Mouse (Mus musculus) hindbrain, embryonic 14.5 days (tissue): ENCODE results near the gene Psmd11. TPM values are rescaled to one million over a fixed set of nuclear protein-coding genes. Genes with fewer than 3 reads are reported as not detected.
"Not testable (repeated sequence)": the region's sequence is repeated elsewhere in the genome, so short reads cannot be mapped to it uniquely, and the experiment has no call there.

Experiments used
- ATAC-seq: fragments of 200-750 bp; cut with Nextera tagmentation; 2 replicates; pipeline ENCODE4 v1.8.0; 2017; ENCODE audit warnings: moderate number of reproducible peaks, mild to moderate bottlenecking, moderate TSS enrichment, moderate library complexity; ENCODE audit not compliant: low FRiP score
- DNase-seq: peaks from one replicate; pipeline ENCODE4 v3.0.0-alpha.2; 2015; ENCODE audit warnings: low spot score
- H3K27ac ChIP-seq: fragments of 300-500 bp; sonication (generic); 2 replicates; pipeline ENCODE4 v1.5.1; 2014; ENCODE audit warnings: mild to moderate bottlenecking, moderate library complexity
- H3K27me3 ChIP-seq: fragments of 300-500 bp; sonication (generic); 2 replicates; pipeline ENCODE4 v1.6.1; 2014; ENCODE audit warnings: mild to moderate bottlenecking, low read length, mixed read lengths; ENCODE audit not compliant: control insufficient read depth, insufficient read depth
- H3K36me3 ChIP-seq: fragments of 300-500 bp; sonication (generic); replicated peaks from 2 replicates; pipeline ENCODE4 v1.6.1; 2014; ENCODE audit not compliant: control insufficient read depth, insufficient read depth
- H3K4me1 ChIP-seq: fragments of 300-500 bp; sonication (generic); replicated peaks from 2 replicates; pipeline ENCODE4 v1.6.1; 2014; ENCODE audit warnings: antibody characterized with exemption, low read length, mixed read lengths; ENCODE audit not compliant: control insufficient read depth, insufficient read depth
- H3K4me2 ChIP-seq: fragments of 300-500 bp; sonication (generic); replicated peaks from 2 replicates; pipeline ENCODE4 v1.6.1; 2014; ENCODE audit warnings: mild to moderate bottlenecking, moderate library complexity
- H3K4me3 ChIP-seq: fragments of 300-500 bp; sonication (generic); replicated peaks from 2 replicates; pipeline ENCODE4 v1.5.1; 2014; ENCODE audit warnings: mild to moderate bottlenecking, low read length
- H3K9ac ChIP-seq: fragments of 300-500 bp; sonication (generic); 2 replicates; pipeline ENCODE4 v1.6.1; 2014
- H3K9me3 ChIP-seq: fragments of 300-500 bp; sonication (generic); 2 replicates; pipeline ENCODE4 v1.6.1; 2016; ENCODE audit warnings: low read length; ENCODE audit not compliant: control insufficient read depth
- WGBS: fragments of 180-500 bp; shearing (Covaris S2); extraction: QIAGEN DNeasy Blood & Tissue Kit; methylation state at CpG from one replicate; pipeline ENCODE4 v1.1.7; 2014; 5-methylcytosine and 5-hydroxymethylcytosine counted together
- polyA plus RNA-seq: library from polyadenylated mRNA; unstranded; fragments of >200 nt; fragmentation: Nextera tagmentation; extraction: Ambion mirVana; gene quantifications from 2 replicates; pipeline ENCODE4 v1.2.1, GENCODE M21; 2014

The Psmd11 gene
- polyA plus RNA-seq, 1 experiment from 2014 or later, result 256 TPM

DNA sequence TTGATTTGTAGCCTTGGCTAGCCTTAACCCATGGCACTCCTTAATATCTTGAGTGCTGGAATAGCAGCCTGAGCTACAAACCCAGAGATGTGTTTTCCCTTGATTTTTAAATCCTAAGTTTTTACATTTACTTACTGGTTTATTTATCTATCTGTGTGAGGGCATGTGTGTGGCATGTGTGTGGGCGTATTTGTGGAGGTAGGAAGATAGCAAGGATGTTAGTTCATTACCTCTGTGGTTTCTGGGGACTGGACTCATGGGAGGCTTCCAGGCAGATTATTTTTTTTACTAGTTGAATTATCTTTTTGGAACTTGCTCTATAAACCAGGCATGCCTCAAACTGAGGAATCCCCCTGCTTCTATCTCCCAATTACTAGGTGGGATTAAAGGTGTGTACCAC, 24.8 kb downstream of the Psmd11 start:
- H3K9ac ChIP-seq, result no peak overlapping the region
- no peaks in the 10 kb centered on the region for H3K9me3 ChIP-seq
- no peaks in the 10 kb centered on the region for H3K27me3 ChIP-seq
- 100% methylated on average over 1 of the region's 1 CpGs for WGBS
- H3K4me1 ChIP-seq, result no peaks in the 10 kb centered on the region
- no peak overlapping the region for H3K27ac ChIP-seq
- no peak overlapping the region for H3K4me2 ChIP-seq
- no peak overlapping the region for H3K4me3 ChIP-seq
- DNase-seq (no peak), ATAC-seq (no peak)
- H3K36me3 ChIP-seq, result peaks cover 52% of the 10 kb centered on the region

DNA sequence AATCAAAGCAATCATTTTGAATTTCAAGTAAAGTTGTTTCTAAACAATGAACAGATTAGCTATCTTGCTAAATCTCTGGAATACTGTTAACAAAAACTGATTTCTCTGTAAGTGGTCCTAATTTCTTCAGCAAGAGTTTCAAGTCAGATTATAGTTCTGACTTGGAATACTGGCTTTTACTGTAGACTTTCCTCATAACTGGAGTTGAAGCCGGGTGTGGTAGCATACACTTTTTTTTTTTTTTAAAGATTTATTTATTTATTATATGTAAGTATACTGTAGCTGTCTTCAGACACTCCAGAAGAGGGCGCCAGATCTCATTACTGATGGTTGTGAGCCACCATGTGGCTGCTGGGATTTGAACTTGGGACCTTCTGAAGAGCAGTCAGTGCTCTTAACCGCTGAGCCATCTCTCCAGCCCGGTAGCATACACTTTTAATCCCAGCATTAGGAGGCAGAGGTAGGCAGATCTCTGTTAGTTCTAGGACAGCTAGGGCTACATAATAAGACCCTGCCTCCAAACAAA, 35.3 kb downstream of the Psmd11 start:
- not testable (repeated sequence) for H3K27ac ChIP-seq, ATAC-seq, H3K27me3 ChIP-seq, H3K4me2 ChIP-seq, H3K4me3 ChIP-seq, DNase-seq, H3K9me3 ChIP-seq, H3K4me1 ChIP-seq, H3K9ac ChIP-seq
- H3K36me3 ChIP-seq, result peaks cover 96% of the 10 kb centered on the region
- 89% methylated on average over 4 of the region's 4 CpGs for WGBS

DNA sequence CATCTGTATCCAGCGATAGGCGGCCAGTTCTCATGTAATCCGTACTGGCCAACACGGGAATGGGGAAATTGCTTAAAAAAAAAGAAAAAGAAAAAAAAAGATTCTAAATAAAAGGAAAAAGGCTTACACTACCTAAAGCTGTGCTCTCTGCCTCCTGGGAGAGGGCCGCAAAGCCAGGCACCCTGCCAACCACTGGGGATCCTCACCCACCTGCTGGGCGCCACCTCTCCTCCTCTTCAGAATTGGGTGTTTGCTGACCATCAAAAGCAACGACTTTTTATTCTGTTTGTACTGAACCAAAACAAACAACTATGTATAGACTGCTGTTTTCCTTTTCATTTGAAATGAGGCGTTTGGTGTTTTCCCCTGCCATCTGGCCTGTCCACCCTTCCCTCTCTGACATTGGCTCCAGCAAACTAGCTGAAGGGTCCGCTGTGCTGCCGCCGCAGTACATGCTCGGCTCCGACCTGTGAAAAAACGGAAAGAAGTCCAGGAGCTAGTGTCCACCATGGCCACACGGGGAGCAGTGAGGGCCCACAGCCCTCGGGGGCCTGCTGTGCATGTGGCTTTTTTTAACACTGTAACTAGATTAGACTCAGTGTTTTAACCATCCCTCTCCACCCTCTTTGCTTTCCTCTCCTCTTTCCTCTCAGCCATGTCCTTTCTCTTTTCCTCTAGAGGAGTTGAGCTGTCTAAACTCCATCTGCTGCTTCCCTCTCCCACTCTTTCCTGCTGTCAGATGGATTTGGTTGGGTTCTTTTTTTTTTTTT, 43.6 kb downstream of the Psmd11 start:
- no peak overlapping the region for H3K4me2 ChIP-seq
- H3K36me3 ChIP-seq, result peaks cover 60% of the 10 kb centered on the region
- peaks cover 6% of the 10 kb centered on the region; the same call in 1 of the 2 replicates for H3K4me1 ChIP-seq
- no peak overlapping the region for H3K4me3 ChIP-seq
- no peak for ATAC-seq
- DNase-seq, result no peak
- H3K27me3 ChIP-seq, result no peaks in the 10 kb centered on the region
- WGBS, result 80% methylated on average over 14 of the region's 16 CpGs
- H3K9ac ChIP-seq, result no peak overlapping the region
- no peaks in the 10 kb centered on the region for H3K9me3 ChIP-seq
- no peak overlapping the region for H3K27ac ChIP-seq

DNA sequence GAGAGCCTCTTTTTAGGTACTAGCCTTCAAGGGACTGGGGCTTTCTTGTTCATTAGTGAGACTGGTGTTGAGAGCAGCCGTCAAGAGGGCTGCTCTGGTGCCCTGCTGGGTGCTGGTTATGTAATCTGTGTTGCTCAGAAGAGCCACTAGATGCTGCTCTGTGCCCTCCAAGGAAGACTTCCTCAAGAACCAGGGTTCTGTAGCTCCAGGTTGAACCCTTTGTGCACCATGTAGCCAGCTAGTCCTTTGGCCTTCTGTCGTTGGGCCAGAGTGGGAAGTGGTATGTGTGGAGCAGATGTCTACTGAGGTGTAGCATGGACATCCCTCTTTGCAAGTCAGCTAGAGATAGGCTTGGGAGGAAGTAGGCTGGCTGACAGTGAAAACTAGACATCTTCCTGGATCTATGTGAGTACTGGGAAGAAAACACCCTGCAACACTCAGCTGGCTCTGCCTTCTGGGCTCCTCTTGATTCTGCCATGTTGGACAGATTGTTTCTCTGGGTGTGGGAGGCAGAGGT, 45.8 kb downstream of the Psmd11 start:
- Histone ChIP-seq H3K9ac (no peak overlapping the region), H3K27me3 (no peaks in the 10 kb centered on the region), H3K9me3 (no peaks in the 10 kb centered on the region), H3K4me1 (peaks cover 6% of the 10 kb centered on the region; the same call in 1 of the 2 replicates), H3K4me2 (no peak overlapping the region), H3K4me3 (no peak overlapping the region), H3K36me3 (peaks cover 38% of the 10 kb centered on the region), H3K27ac (no peak overlapping the region)
- no peak for DNase-seq
- 53% methylated on average over 2 of the region's 2 CpGs for WGBS
- ATAC-seq, result no peak

DNA sequence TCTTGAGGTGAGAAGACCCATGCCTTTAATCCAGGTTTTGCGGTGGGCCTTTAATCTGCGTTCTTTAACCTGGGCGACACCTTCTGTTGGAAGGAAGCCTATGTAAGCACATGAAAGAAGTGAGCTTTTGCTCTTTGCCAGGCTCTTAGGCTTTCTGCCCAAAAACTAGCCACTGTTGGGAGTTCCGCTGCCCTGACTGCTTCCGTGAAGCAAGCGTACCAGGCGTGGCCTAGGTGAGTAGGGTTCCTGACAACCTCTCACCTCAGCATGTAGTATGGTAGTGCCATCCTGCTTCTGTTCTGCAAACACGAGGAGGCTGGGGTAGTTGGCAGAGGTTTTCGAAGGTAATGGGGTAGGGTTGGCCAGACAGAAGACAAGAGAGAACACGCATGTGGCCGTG, 46.4 kb downstream of the Psmd11 start:
- peaks cover 35% of the 10 kb centered on the region for H3K36me3 ChIP-seq
- no peak overlapping the region for H3K27ac ChIP-seq
- H3K4me1 ChIP-seq, result peaks cover 6% of the 10 kb centered on the region; the same call in 1 of the 2 replicates
- H3K9ac ChIP-seq, result no peak overlapping the region
- H3K9me3 ChIP-seq, result no peaks in the 10 kb centered on the region
- H3K4me3 ChIP-seq, result no peak overlapping the region
- ATAC-seq (no peak), DNase-seq (no peak)
- no peak overlapping the region for H3K4me2 ChIP-seq
- no peaks in the 10 kb centered on the region for H3K27me3 ChIP-seq
- 97% methylated on average over 11 of the region's 11 CpGs for WGBS

DNA sequence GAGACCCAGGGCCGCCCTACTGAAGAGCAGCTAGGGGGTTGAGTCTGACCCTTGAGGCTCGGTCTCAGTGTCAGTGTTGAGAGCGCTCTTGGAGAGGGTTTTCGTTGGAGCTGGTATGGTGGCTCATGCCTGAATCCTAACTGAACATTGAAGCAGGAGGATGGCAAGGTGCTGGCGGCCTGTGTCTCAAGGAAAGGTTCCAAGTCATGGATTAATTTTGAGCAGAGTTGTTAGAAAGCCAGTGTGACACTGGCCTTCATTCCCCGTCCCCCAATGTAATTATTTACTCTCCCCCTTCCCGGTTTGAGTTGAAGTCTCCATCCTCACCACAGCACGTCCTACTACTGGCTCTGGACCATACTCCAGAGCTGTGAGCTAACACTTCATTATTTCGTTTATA, 47.1 kb downstream of the Psmd11 start:
- H3K4me1 ChIP-seq, result peaks cover 6% of the 10 kb centered on the region; the same call in 1 of the 2 replicates
- 83% methylated on average over 9 of the region's 9 CpGs for WGBS
- H3K9ac ChIP-seq, result peak overlapping the region; percentile 54; the same call in 1 of the 2 replicates
- H3K27me3 ChIP-seq, result no peaks in the 10 kb centered on the region
- DNase-seq (no peak), ATAC-seq (no peak)
- H3K27ac ChIP-seq, result peak overlapping the region; percentile 99
- H3K4me3 ChIP-seq, result no peak overlapping the region
- peak overlapping the region; percentile 94 for H3K4me2 ChIP-seq
- peaks cover 35% of the 10 kb centered on the region for H3K36me3 ChIP-seq
- no peaks in the 10 kb centered on the region for H3K9me3 ChIP-seq

DNA sequence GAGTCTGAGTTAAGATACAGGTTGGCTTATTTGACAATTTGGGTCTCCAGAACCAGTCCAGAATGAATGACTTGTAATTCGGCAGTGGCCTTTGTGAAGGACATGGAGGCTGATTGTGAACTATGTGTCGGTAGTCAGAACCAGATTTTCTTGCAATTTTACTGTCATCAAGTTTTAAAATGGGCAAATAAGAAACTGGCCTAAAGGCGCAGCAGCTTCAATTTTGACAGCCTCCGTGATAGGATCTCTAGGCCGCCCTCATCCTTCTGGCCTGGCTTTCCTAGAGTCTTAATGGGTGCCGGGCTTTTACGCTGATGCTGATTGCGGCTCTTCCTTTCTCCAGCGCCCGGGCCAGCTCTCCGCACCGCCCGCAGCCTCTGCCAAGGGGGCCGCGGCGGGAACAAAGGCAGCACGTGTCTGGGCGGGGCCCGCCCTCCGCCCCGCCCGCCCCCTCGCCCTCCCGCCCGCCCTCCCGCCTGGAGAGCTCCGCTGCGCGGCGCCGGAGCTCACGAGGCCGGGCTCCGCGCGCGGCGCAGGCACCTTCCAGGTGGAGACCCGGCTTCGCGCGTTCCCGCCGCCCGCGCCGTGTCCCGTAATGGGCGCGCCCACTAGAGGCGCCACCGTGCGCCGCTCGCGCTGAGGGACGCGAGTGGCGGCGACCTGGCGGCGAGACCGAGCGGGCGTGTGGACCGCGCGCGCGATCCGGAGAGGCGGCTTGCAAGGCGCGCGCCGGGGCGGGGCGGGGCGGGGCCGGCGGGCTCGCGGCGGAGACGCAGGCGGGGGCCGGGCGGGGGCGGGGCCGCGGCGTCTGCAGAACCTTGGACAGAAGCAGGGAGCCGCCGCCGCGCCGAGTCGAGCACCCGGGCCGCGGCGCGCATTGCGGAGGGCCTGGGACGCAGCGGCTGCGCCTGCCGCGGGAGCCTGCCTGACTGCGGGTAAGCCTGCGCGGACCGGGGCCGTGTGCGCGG, 48.1 kb downstream of the Psmd11 start, which contains the start of gene Cdk5r1:
Gene Cdk5r1, plus strand, starts transcription at position 802 of the 968 bp plus-strand sequence.
- WGBS, result under 1% methylated on average over 79 of the region's 116 CpGs
- H3K27me3 ChIP-seq, result no peaks in the 10 kb centered on the region
- no peaks in the 10 kb centered on the region for H3K9me3 ChIP-seq
- peak within 1 kb of the TSS; percentile 90 for H3K4me3 ChIP-seq
- H3K4me1 ChIP-seq, result peaks cover 12% of the 10 kb centered on the region
- DNase-seq (peak; percentile 97), ATAC-seq (peak; percentile 90)
- peak within 1 kb of the TSS; percentile 100 for H3K9ac ChIP-seq
- peak within 1 kb of the TSS; percentile 94 for H3K4me2 ChIP-seq
- H3K36me3 ChIP-seq, result peaks cover 35% of the 10 kb centered on the region
- H3K27ac ChIP-seq, result peak within 1 kb of the TSS; percentile 99

DNA sequence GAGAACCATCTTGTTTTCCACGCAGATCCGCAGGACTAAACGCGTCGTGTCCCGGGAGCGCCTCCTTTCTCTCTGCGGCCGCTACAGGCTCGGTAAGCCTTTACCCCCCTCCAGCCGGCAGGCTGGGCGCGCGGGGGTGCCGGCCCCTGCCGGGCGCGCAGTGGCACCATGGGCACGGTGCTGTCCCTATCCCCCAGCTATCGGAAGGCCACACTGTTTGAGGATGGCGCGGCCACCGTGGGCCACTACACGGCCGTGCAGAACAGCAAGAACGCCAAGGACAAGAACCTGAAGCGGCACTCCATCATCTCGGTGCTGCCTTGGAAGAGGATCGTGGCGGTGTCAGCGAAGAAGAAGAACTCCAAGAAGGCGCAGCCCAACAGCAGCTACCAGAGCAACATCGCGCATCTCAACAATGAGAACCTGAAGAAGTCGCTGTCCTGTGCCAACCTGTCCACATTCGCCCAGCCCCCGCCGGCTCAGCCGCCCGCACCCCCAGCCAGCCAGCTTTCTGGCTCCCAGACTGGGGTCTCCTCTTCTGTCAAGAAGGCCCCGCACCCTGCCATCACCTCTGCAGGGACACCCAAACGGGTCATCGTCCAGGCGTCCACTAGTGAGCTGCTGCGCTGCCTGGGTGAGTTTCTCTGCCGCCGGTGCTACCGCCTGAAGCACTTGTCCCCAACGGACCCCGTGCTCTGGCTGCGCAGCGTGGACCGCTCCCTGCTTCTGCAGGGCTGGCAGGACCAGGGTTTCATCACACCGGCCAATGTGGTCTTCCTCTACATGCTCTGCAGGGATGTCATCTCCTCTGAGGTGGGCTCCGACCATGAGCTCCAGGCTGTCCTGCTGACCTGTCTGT, 49.2 kb downstream of the Psmd11 start:
- DNase-seq (no peak), ATAC-seq (peak; percentile 13; the same call in 1 of the 2 replicates)
- Histone ChIP-seq H3K9ac (peak overlapping the region; percentile 100), H3K9me3 (no peaks in the 10 kb centered on the region), H3K27me3 (no peaks in the 10 kb centered on the region), H3K4me1 (peaks cover 22% of the 10 kb centered on the region), H3K27ac (peak overlapping the region; percentile 99), H3K4me3 (peak overlapping the region; percentile 90), H3K36me3 (peaks cover 34% of the 10 kb centered on the region), H3K4me2 (peak overlapping the region; percentile 94)
- 8% methylated on average over 53 of the region's 55 CpGs for WGBS
